Mouse (Mus musculus) midbrain, embryonic 13.5 days (tissue): ENCODE measurements at regions not wholly inside any gene's neighbourhood (a gene's known extent, or its start where the extent isn't known, plus 50 kb on each side); places are given as distances from the start of the nearest gene placed in this dataset. TPM values are rescaled to one million over a fixed set of nuclear protein-coding genes. Genes with fewer than 3 reads are reported as not detected.

ENCODE experiments used
- ATAC-seq: fragments of 200-750 bp; cut with Nextera tagmentation; 2 replicates; pipeline ENCODE4 v1.8.0; 2017; ENCODE audit warnings: mild to moderate bottlenecking, moderate TSS enrichment, moderate library complexity
- H3K27ac ChIP-seq: fragments of 300-500 bp; sonication (generic); 2 replicates; pipeline ENCODE4 v1.5.1; 2015; ENCODE audit warnings: inconsistent platforms, mild to moderate bottlenecking, moderate library complexity
- H3K27me3 ChIP-seq: fragments of 300-500 bp; sonication (generic); 2 replicates; pipeline ENCODE4 v1.6.1; 2015; ENCODE audit warnings: mild to moderate bottlenecking, inconsistent platforms
- H3K36me3 ChIP-seq: fragments of 300-500 bp; sonication (generic); 2 replicates; pipeline ENCODE4 v1.6.1; 2015; ENCODE audit warnings: mild to moderate bottlenecking, inconsistent platforms
- H3K4me1 ChIP-seq: fragments of 300-500 bp; sonication (generic); replicated peaks from 2 replicates; pipeline ENCODE4 v1.6.1; 2015; ENCODE audit warnings: inconsistent platforms
- H3K4me2 ChIP-seq: fragments of 300-500 bp; sonication (generic); replicated peaks from 2 replicates; pipeline ENCODE4 v1.6.1; 2015; ENCODE audit warnings: moderate library complexity, mild to moderate bottlenecking, inconsistent platforms
- H3K4me3 ChIP-seq: fragments of 300-500 bp; sonication (generic); replicated peaks from 2 replicates; pipeline ENCODE4 v1.5.1; 2015; ENCODE audit warnings: mild to moderate bottlenecking, inconsistent platforms
- H3K9ac ChIP-seq: fragments of 300-500 bp; sonication (generic); replicated peaks from 2 replicates; pipeline ENCODE4 v1.6.1; 2015; ENCODE audit warnings: mild to moderate bottlenecking, inconsistent platforms
- H3K9me3 ChIP-seq: fragments of 300-500 bp; sonication (generic); 2 replicates; pipeline ENCODE4 v1.6.1; 2016; ENCODE audit warnings: mild to moderate bottlenecking, inconsistent platforms
- WGBS: fragments of 180-500 bp; shearing (Covaris S2); methylation state at CpG from one replicate; pipeline ENCODE4 v1.1.7; 2015; 5-methylcytosine and 5-hydroxymethylcytosine counted together
- microRNA-seq: library from miRNA; unstranded; fragments of <30 nt; microRNA quantifications from one replicate; pipeline ENCODE4, GENCODE M21; 2016

DNA sequence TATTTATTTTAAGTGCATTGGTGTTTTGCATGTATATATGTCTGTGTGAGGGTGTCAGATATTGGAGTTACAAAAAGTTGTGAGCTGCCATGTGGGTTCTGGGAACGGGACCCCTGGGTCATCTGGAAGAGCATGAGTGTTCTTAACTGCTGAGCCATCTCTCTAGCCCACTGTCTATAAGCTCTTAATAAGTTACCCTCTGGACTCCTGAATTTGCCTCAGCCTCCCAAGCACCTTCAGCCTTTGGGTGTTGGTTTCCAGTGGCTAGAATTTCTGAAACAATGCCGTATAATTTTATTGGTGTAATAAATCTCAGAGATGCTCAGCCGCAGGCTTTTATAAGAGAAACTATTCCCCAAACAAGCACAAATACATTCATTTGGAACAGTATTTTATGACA lies 75.0 kb downstream of the Nat3 start:
- ATAC-seq = no peak
- H3K27ac ChIP-seq = no peak overlapping the region
- no peaks in the 10 kb centered on the region for H3K4me1 ChIP-seq
- no peak overlapping the region for H3K4me3 ChIP-seq
- no peaks in the 10 kb centered on the region for H3K27me3 ChIP-seq
- 91% methylated on average over 3 of the region's 3 CpGs for WGBS
- H3K4me2 ChIP-seq = no peak overlapping the region
- no peaks in the 10 kb centered on the region for H3K36me3 ChIP-seq
- H3K9ac ChIP-seq = no peak overlapping the region
- H3K9me3 ChIP-seq = no peaks in the 10 kb centered on the region

DNA sequence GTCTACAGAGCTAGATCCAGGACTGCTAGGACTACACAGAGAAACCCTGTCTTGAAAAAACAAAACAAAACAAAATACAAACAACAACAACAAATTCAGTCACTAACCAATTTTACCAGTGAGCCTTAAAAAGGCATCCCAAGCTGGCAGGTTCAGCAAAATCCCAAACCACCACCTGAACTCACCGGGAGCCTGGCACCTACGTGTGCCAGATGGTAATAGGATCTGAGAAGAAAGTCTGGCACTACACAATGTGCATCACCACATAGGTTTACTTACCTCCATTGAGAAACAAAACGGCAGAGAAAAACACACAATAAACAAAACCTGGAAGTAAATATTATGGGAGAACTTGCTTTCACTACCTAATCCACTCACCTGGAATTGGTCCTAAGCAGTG lies 98.6 kb downstream of the Nat3 start:
- Histone ChIP-seq H3K9ac (no peak overlapping the region), H3K27me3 (no peaks in the 10 kb centered on the region), H3K9me3 (no peaks in the 10 kb centered on the region), H3K4me2 (no peak overlapping the region), H3K36me3 (no peaks in the 10 kb centered on the region), H3K4me3 (no peak overlapping the region), H3K4me1 (no peaks in the 10 kb centered on the region), H3K27ac (no peak overlapping the region)
- no peak for ATAC-seq
- WGBS = 94% methylated on average over 3 of the region's 3 CpGs

DNA sequence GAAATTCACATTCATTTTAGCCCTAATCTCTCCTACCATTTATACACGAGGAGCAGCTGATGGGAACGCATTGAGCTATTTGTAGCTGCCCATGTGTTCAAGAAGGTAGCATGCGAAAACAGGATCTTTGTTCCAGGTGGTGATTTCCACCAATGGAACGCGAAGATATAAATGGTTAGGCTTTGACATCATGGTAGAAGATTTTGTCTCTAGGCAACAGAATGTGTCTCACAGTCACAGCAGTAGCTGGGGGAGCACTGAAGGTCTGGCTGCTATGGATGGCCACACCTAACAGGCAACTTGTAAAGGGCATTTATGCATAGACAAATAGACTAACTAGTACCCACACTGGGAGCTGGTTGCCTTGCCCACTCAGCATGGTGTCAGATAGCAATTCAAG lies 108.0 kb downstream of the Nat3 start:
- no peaks in the 10 kb centered on the region for H3K4me1 ChIP-seq
- H3K4me2 ChIP-seq = no peak overlapping the region
- no peak overlapping the region for H3K27ac ChIP-seq
- no peaks in the 10 kb centered on the region for H3K36me3 ChIP-seq
- no peak overlapping the region for H3K4me3 ChIP-seq
- no peaks in the 10 kb centered on the region for H3K9me3 ChIP-seq
- no peak overlapping the region for H3K9ac ChIP-seq
- no peak for ATAC-seq
- H3K27me3 ChIP-seq = no peaks in the 10 kb centered on the region
- WGBS = 90% methylated on average over 5 of the region's 5 CpGs

DNA sequence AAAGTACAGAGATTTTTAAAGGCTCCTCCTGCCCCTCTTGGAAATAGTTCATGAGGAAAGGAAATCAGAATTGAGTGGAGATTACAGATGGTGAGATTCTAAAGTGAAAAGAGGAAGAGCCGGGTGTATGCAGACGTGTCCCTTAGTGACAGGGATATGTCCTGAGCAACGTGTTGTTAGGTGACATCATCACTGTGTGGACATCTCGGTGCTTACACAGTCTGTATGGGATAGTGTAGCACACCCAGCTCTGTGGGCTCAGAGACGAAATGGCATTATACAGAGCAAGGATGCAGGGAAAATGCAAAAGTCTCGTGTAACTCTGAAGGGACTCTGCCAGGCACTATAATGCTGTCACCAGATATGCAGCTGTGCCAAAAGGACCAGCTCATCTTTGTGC lies 108.6 kb downstream of the Nat3 start:
- ATAC-seq = 0 out of 2 replicates have a peak, but pooled peaks have one; percentile 43

More for the DNA sequence above, 108.6 kb downstream of the Nat3 start:
- Histone ChIP-seq H3K9ac (no peak overlapping the region), H3K27me3 (no peaks in the 10 kb centered on the region), H3K9me3 (no peaks in the 10 kb centered on the region), H3K4me3 (no peak overlapping the region), H3K4me1 (no peaks in the 10 kb centered on the region), H3K4me2 (no peak overlapping the region), H3K36me3 (no peaks in the 10 kb centered on the region), H3K27ac (no peak overlapping the region)
- whole genome bisulfite sequencing = 77% methylated on average over 6 of the region's 6 CpGs

Small RNAs in the stretch of these regions (microRNA-seq; reads per million reads assigned to microRNA genes)
- gene Gm44391 = not detected
